Mouse (Mus musculus): Measurements from ENCODE around the gene Pip5k1b. TPM values are rescaled to one million over a fixed set of nuclear protein-coding genes. Genes with fewer than 3 reads are reported as not detected.

The Pip5k1b gene
- polyA plus RNA-seq, 1 experiment from 2014 or later: 0.11 TPM

DNA sequence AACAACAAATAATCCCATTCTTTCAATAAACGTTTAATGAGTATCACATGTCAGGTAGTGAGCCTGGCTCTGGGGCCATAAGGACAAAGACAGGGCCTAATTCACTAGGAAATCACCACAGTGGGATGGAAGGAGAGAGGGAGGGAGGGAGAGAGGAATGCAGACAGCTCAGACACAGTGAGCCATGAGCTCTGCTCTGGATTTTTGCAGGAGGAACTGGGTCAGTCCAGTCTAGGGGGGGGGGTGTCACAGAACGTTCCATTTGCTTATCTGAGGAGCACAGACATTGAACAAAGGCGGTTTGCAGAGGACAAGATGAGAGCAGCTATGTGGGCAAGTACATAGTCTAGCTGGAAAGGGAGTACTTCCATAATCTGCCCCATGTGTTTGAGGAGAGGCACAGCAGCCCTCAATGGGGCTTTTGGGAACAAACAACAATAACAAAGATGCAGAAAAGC lies 103.2 kb downstream of the Pip5k1b start:
- Histone ChIP-seq H3K4me3 (ENCODE audit: inconsistent target) (no peak overlapping the region), H3K27ac (no peak overlapping the region)
- whole genome bisulfite sequencing (ENCODE audit: missing documents): 57% methylated on average over 3 of the region's 3 CpGs

DNA sequence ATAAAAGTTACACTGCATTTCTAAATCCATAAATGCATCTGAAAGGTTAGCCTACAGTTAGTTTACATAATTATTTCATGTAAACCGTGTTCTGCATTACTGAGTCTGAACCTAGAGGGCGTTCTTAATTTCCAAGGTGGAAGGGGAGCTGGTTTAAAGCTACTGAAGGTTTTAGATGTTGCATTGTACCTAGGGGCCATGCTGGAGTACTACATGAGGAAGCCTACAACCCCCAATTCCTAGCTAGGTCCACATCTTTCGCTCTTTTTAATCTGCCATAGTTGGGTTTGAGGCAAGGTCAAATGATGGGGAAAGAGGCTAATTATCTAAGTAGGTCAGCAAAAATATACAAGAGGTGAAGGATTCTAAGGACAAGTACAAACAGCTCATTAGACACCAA lies 104.0 kb downstream of the Pip5k1b start:
- Histone ChIP-seq H3K4me3 (ENCODE audit: inconsistent target) (no peak overlapping the region), H3K36me3 (ENCODE audit: inconsistent target) (no peaks in the 10 kb centered on the region), H3K27ac (no peak overlapping the region), H3K79me2 (ENCODE audit: inconsistent target) (no peaks in the 10 kb centered on the region)
- WGBS (ENCODE audit: missing documents): 95% methylated on average over 3 of the region's 3 CpGs

More for the DNA sequence above, 103.2 kb downstream of the Pip5k1b start:
- no peaks in the 10 kb centered on the region for H3K36me3 ChIP-seq (ENCODE audit: inconsistent target)
- H3K79me2 ChIP-seq (ENCODE audit: inconsistent target): no peaks in the 10 kb centered on the region

DNA sequence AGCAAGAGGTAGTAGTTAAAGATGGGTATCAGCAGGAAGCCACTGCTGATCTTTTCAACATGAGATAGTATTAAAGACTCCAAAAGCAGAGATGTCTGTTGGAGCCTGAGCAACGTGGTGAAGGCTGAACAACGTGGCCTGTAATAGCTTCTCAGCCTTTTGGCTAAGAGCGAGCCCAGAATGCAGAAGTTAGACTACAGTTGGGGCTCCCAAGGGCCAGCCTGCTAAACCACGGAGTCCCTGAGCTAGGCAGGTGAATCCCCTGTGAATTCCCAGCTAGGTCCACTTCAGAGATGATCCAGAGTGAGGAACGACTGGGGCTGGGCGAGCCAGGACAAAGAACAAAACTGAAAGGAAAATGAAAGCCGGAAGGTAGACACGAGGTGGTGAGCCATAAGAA lies 104.9 kb downstream of the Pip5k1b start:
- 47% methylated on average over 8 of the region's 8 CpGs for WGBS (ENCODE audit: missing documents)
- H3K36me3 ChIP-seq (ENCODE audit: inconsistent target): no peaks in the 10 kb centered on the region
- no peak overlapping the region for H3K4me3 ChIP-seq (ENCODE audit: inconsistent target)
- no peaks in the 10 kb centered on the region for H3K79me2 ChIP-seq (ENCODE audit: inconsistent target)
- no peak overlapping the region for H3K27ac ChIP-seq

DNA sequence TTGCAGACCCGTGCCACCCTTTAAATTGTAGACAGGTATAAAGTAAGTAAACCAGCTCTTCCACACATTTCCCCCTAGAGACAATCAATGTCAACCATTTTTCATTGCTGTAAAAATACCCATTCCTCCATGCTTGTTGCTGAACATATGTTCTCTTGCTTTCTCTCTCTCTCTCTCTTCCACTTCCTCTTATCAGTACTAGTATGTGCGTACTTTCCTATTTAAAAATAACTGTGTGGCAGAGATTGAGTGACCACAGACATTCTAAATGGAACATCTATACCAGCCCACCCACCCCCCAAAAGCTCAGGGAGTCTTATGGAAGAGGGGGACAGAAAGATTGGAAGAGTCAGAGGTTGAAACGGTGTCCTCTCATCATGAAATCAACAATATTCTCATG lies 111.3 kb downstream of the Pip5k1b start:
- WGBS (ENCODE audit: missing documents): 57% methylated on average over 3 of the region's 3 CpGs
- H3K36me3 ChIP-seq (ENCODE audit: inconsistent target): no peaks in the 10 kb centered on the region

DNA sequence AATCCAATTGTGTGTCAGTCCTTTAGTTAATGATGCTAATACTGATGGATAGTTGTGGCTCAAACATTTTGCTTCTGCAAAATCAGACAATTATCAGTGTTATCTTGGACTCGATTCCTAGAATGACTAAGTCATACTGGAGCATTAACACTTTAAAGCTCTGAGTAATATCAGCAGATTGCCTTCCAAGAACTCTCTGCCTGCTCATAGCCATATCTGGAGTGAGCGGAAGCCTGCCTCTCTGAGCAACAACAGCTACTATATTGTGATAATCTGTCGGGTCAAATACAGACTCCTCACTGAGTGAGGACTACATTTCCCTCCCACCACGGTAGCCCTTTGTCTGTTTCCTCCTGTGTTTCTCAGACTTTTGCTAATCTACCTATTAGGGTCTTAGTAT lies 116.0 kb downstream of the Pip5k1b start:
- H3K4me3 ChIP-seq (ENCODE audit: inconsistent target): no peak overlapping the region
- 91% methylated on average over 4 of the region's 4 CpGs for WGBS (ENCODE audit: missing documents)
- no peak overlapping the region for H3K27ac ChIP-seq
- no peaks in the 10 kb centered on the region for H3K79me2 ChIP-seq (ENCODE audit: inconsistent target)
- no peaks in the 10 kb centered on the region for H3K36me3 ChIP-seq (ENCODE audit: inconsistent target)

More for the DNA sequence above, 111.3 kb downstream of the Pip5k1b start:
- H3K4me3 ChIP-seq (ENCODE audit: inconsistent target): no peak overlapping the region
- no peaks in the 10 kb centered on the region for H3K79me2 ChIP-seq (ENCODE audit: inconsistent target)
- no peak overlapping the region for H3K27ac ChIP-seq

DNA sequence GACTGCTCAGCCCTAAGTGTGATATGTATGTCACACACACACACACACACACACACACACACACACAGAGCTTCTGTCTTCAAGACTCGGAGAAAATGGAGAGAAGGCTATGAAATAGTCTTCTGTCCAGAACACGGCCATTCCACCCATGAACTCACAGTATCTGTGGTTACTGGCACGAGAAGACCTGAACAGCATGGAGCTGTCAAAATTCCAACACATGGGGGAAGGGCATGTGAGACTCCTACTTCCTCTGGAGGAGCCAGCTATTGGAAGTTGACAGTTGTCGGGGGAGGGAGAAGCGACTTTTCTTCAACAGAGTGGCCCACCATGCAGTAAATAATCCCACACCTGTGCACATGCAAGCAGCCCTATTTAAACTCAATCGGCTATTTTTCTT lies 121.4 kb downstream of the Pip5k1b start:
- H3K36me3 ChIP-seq (ENCODE audit: inconsistent target): no peaks in the 10 kb centered on the region
- 89% methylated on average over 6 of the region's 6 CpGs for WGBS (ENCODE audit: missing documents)
- no peak overlapping the region for H3K4me3 ChIP-seq (ENCODE audit: inconsistent target)
- H3K27ac ChIP-seq: no peak overlapping the region
- no peaks in the 10 kb centered on the region for H3K79me2 ChIP-seq (ENCODE audit: inconsistent target)

DNA sequence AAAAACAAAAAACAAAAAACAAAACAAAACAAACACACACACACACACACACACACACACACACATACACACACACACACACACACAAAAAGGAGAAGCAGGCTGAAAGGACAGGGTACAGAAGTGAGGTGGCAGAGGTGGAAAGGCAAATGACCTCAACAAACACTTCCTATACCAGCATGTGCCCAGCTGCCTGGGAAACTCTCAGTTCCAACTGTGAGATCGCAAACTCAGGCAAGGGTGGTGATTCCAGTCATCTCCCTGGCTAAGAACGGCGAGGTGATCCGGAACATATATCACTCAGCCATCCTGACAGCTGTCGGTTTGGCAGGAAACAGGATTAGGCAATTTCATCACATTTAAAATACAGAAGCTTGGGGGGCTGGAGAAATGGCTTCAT lies 123.2 kb downstream of the Pip5k1b start:
- Histone ChIP-seq H3K27ac (no peak overlapping the region), H3K79me2 (ENCODE audit: inconsistent target) (no peaks in the 10 kb centered on the region), H3K4me3 (ENCODE audit: inconsistent target) (no peak overlapping the region), H3K36me3 (ENCODE audit: inconsistent target) (no peaks in the 10 kb centered on the region)
- WGBS (ENCODE audit: missing documents): 3% methylated on average over 5 of the region's 5 CpGs

DNA sequence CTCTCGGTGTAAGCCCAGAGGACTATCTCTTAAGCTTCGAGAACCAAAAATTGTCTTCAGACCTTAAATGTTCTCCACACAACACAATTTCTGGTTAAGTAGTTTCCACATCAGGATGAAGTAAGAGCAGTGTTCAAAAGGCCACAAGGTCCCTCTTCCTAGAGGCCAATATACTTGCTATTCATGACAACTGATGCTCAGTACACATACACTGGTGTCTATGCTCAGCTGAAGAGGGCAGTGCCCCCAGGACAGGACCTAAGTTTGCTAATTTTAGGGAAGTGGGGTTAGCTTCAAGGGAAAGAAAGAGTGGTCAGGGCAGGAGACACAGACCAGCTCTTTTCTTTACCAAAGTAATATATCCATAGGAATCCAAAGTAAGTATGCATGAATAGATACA lies 124.3 kb downstream of the Pip5k1b start:
- Histone ChIP-seq H3K4me3 (ENCODE audit: inconsistent target) (no peak overlapping the region), H3K36me3 (ENCODE audit: inconsistent target) (no peaks in the 10 kb centered on the region), H3K79me2 (ENCODE audit: inconsistent target) (no peaks in the 10 kb centered on the region), H3K27ac (no peak overlapping the region)
- 79% methylated on average over 2 of the region's 2 CpGs for WGBS (ENCODE audit: missing documents)

DNA sequence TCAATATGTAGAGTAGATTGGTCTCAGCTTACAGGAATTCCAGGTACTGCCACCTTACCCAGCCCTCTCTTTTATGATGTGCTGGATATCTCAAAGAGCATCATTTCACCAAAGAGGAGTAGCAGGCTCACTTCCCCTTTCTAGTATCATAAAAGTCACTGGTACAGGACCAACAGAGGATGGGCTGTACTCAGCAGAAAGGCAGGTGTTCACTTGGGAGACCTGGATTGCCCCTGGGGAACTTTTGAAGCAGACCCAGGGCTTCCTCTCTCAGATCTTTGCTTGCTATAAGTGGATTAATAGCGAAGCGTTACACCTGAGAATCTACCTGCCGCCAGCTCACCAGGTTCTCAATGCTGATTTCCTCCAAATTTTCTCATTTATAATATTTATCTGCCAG lies 127.7 kb downstream of the Pip5k1b start:
- Histone ChIP-seq H3K36me3 (ENCODE audit: inconsistent target) (no peaks in the 10 kb centered on the region), H3K4me3 (ENCODE audit: inconsistent target) (no peak overlapping the region), H3K79me2 (ENCODE audit: inconsistent target) (no peaks in the 10 kb centered on the region), H3K27ac (no peak overlapping the region)
- 98% methylated on average over 3 of the region's 3 CpGs for WGBS (ENCODE audit: missing documents)

DNA sequence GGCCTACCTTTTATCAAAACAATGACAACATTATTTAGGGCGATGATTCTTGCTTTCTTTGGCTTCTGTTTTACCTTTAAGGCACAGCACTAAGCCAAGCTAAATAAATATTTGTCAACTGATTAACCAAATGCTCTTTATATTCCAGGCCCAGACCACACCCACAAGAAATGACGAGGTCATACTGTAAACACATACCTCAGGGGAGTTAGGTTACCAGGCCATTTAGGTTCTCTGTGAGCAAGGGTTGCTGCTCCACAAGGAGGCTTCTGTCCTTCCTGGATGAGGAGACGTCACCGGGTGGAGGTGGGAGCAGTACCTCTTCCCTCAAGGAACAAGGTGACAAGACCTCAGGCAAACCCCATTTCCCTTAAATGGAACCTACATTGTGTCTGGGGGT lies 128.4 kb downstream of the Pip5k1b start:
- H3K36me3 ChIP-seq (ENCODE audit: inconsistent target): no peaks in the 10 kb centered on the region
- no peak overlapping the region for H3K4me3 ChIP-seq (ENCODE audit: inconsistent target)
- 96% methylated on average over 4 of the region's 4 CpGs for WGBS (ENCODE audit: missing documents)
- H3K79me2 ChIP-seq (ENCODE audit: inconsistent target): no peaks in the 10 kb centered on the region
- no peak overlapping the region for H3K27ac ChIP-seq

DNA sequence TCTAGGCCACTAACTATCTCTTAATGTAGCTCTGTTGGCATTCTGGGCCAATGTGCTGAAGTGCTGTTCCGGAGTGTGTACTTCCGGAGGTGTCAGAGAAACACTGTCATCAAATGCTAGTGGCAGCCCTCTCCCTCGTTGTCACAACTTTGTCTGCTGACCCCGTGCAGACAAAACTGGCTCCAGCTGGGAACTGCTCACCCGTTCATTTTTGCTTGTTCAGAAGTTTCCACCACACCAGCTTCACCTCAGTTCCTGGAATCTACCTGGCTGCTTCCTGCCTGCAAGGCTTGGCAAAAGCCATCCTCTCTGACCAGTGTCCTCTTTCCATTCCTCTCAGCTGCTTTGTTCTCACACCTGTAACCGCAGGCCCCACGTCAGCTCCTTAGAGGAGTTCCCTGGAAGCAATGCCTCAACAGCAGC lies 128.9 kb downstream of the Pip5k1b start:
- H3K27ac ChIP-seq: no peak overlapping the region
- H3K36me3 ChIP-seq (ENCODE audit: inconsistent target): no peaks in the 10 kb centered on the region
- no peak overlapping the region for H3K4me3 ChIP-seq (ENCODE audit: inconsistent target)
- 92% methylated on average over 7 of the region's 7 CpGs for whole genome bisulfite sequencing (ENCODE audit: missing documents)
- H3K79me2 ChIP-seq (ENCODE audit: inconsistent target): no peaks in the 10 kb centered on the region

DNA sequence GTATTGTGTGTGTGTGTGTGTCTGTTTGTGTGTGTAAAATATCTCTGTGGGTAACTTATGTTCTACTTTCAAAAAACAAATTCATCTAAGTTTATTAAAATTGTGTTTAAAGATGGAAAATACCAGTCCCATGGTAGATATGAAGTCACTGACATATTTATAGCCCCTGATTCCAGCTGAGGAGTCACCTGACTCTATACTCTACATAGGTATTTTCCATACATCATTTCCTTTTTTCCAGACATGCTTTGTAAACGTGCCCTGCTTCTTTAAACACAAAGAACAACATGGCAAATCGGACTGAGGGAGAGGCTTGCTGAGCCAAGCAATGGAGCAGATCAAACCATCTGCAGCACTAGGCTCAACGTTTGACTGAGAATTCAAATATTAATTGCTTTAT lies 137.6 kb downstream of the Pip5k1b start:
- peak overlapping the region; percentile 59; the same call in 1 of the 2 replicates for H3K27ac ChIP-seq
- H3K4me3 ChIP-seq (ENCODE audit: inconsistent target): no peak overlapping the region
- no peaks in the 10 kb centered on the region for H3K36me3 ChIP-seq (ENCODE audit: inconsistent target)
- WGBS (ENCODE audit: missing documents): 79% methylated on average over 3 of the region's 3 CpGs
- H3K79me2 ChIP-seq (ENCODE audit: inconsistent target): no peaks in the 10 kb centered on the region

DNA sequence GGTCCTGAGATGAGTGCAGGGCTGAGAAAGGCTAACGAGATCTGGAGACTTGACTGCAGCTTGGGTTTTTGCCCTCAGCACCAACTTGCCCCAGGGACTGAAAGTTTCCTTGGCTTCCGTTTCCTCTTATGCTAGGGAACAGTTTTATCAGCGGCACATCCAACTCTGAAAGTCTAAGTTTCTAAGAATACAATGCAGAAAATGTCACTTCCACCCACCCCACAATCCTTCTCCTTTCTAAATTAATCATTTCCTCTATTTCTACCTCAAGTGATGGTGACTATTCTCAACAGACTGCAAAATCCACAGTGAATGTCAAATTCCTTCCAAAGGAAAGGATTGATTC lies 138.0 kb downstream of the Pip5k1b start:
- peak overlapping the region; percentile 59 for H3K27ac ChIP-seq
- 0% methylated on average over 3 of the region's 3 CpGs for WGBS (ENCODE audit: missing documents)
- no peak overlapping the region for H3K4me3 ChIP-seq (ENCODE audit: inconsistent target)
- no peaks in the 10 kb centered on the region for H3K36me3 ChIP-seq (ENCODE audit: inconsistent target)
- H3K79me2 ChIP-seq (ENCODE audit: inconsistent target): no peaks in the 10 kb centered on the region

DNA sequence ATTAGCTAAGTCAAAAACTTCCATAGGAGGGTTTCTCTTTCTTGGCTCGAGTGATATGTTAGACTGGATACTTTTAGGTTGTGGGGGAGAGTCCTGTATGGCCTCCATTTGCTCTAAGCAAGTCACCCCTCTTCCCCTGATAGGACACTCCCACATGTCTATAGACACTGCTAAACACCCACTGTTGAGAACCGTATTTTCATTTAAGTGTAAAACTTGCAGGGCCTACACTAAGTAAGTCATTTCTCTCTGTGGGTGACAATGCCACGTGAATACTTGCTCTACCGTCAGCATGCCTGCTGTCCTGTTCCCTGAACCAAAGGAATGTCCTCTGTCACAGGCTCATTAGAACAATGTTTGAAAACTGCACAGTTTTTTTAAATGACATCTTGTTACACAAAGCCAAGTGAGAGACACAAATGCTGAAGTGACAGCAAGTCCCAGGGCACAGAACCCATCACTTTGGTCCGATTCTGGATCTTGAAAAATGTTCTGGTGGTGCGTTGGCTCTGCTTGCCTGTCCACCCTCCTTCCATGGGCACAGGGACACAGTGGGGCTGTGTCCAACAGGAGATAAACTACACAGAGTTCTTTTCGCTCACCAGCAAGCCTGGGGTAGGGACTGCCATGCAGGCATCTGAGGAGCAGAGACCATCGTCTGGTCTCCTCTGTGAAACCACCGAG lies 138.6 kb downstream of the Pip5k1b start:
- H3K36me3 ChIP-seq (ENCODE audit: inconsistent target): no peaks in the 10 kb centered on the region
- 71% methylated on average over 9 of the region's 9 CpGs for WGBS (ENCODE audit: missing documents)
- H3K79me2 ChIP-seq (ENCODE audit: inconsistent target): no peaks in the 10 kb centered on the region
- no peak overlapping the region for H3K4me3 ChIP-seq (ENCODE audit: inconsistent target)
- peak overlapping the region; percentile 59 for H3K27ac ChIP-seq

DNA sequence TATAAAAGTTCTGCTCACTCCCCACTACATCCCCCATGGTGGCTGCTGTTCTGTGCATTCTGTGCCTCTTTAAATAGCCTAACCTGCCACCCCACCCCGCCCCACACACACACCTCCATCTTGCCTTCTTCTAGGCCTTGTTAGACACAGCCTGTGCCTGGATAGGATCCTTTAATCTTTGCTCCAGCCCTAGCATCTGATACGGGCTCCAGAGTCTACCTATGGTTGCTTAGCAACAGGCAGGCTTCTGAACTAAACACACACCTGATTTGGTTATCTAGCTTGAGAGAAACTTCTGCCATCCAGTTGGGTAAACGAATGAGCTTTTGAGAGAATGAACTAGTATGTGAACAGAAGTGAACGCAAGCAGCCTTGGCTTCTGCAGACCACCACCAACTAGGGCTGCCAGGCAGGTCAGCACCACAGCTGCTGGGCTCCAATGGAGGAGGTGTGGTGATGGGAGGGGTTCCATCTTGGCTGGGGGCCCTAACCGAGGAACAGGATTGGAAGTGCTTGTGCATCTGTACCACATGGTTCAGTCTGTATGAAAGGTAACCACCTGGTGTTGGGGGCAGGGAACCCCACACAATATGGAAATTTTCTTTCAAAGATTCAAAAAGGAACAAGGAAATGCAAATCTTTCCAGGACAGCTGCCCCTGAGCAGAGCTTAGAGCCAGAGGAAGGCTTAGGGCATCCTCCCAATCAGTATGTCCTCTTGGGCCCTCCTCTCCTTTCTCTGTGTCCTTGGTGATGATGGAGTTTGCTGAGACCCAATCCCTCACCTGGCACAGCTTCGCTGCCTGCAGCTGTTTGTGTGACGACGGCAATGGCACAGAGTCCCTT lies 139.7 kb downstream of the Pip5k1b start:
- Histone ChIP-seq H3K27ac (no peak overlapping the region), H3K79me2 (ENCODE audit: inconsistent target) (no peaks in the 10 kb centered on the region), H3K4me3 (ENCODE audit: inconsistent target) (no peak overlapping the region), H3K36me3 (ENCODE audit: inconsistent target) (no peaks in the 10 kb centered on the region)
- WGBS (ENCODE audit: missing documents): 94% methylated on average over 8 of the region's 8 CpGs
